Mouse (Mus musculus) stomach, embryonic 14.5 days (tissue): ENCODE results near the gene Tubd1. TPM values are rescaled to one million over a fixed set of nuclear protein-coding genes. Genes with fewer than 3 reads are reported as not detected.

Source experiments
- ATAC-seq: fragments of 200-750 bp; cut with Nextera tagmentation; 2 replicates; pipeline ENCODE4 v1.8.0; 2017; ENCODE audit warnings: low read depth, moderate TSS enrichment; ENCODE audit not compliant: insufficient number of reproducible peaks, insufficient read depth, low FRiP score
- H3K27ac ChIP-seq: fragments of 300-500 bp; sonication (generic); 2 replicates; pipeline ENCODE4 v1.5.1; 2014; ENCODE audit warnings: mild to moderate bottlenecking, low read length, moderate library complexity, mixed read lengths
- H3K27me3 ChIP-seq: fragments of 300-500 bp; sonication (generic); 2 replicates; pipeline ENCODE4 v1.6.1; 2014; ENCODE audit warnings: low read length, control low read depth, mixed read lengths; ENCODE audit not compliant: control insufficient read depth, insufficient read depth
- H3K36me3 ChIP-seq: fragments of 300-500 bp; sonication (generic); 2 replicates; pipeline ENCODE4 v1.6.1; 2014; ENCODE audit warnings: mild to moderate bottlenecking, control low read depth, low read length, moderate library complexity, mixed read lengths; ENCODE audit not compliant: control insufficient read depth, insufficient read depth
- H3K4me1 ChIP-seq: fragments of 300-500 bp; sonication (generic); 2 replicates; pipeline ENCODE4 v1.6.1; 2014; ENCODE audit warnings: low read length, control low read depth, mixed read lengths; ENCODE audit not compliant: control insufficient read depth, insufficient read depth
- H3K4me2 ChIP-seq: fragments of 300-500 bp; sonication (generic); replicated peaks from 2 replicates; pipeline ENCODE4 v1.6.1; 2014; ENCODE audit warnings: low read depth, low read length, control low read depth
- H3K4me3 ChIP-seq: fragments of 300-500 bp; sonication (generic); 2 replicates; pipeline ENCODE4 v1.5.1; 2014; ENCODE audit warnings: low read depth, low read length, control low read depth
- H3K9ac ChIP-seq: fragments of 300-500 bp; sonication (generic); replicated peaks from 2 replicates; pipeline ENCODE4 v1.6.1; 2014; ENCODE audit warnings: low read depth, mild to moderate bottlenecking, control low read depth, low read length, moderate library complexity, mixed read lengths
- H3K9me3 ChIP-seq: fragments of 300-500 bp; sonication (generic); 2 replicates; pipeline ENCODE4 v1.6.1; 2016; ENCODE audit warnings: low read depth, low read length, control low read depth; ENCODE audit not compliant: control insufficient read depth
- WGBS: fragments of 180-500 bp; shearing (Covaris S2); extraction: QIAGEN DNeasy Blood & Tissue Kit; methylation state at CpG from one replicate; pipeline ENCODE4 v1.1.7; 2014; 5-methylcytosine and 5-hydroxymethylcytosine counted together
- polyA plus RNA-seq: library from polyadenylated mRNA; unstranded; fragments of >200 nt; fragmentation: Nextera tagmentation; extraction: Ambion mirVana; gene quantifications from 2 replicates; pipeline ENCODE4 v1.2.1, GENCODE M21; 2014

The Tubd1 gene
- polyA plus RNA-seq, 1 experiment from 2014 or later, result 9.9 TPM

- H3K27ac ChIP-seq, result peak overlapping the region; percentile 80; the same call in 1 of the 2 replicates
- H3K36me3 ChIP-seq, result no peaks in the 10 kb centered on the region
- peaks cover 25% of the 10 kb centered on the region for H3K4me1 ChIP-seq
- H3K27me3 ChIP-seq, result no peaks in the 10 kb centered on the region
- H3K4me2 ChIP-seq, result no peak overlapping the region
- 65% methylated on average over 6 of the region's 6 CpGs for WGBS
- ATAC-seq, result no peak
- no peaks in the 10 kb centered on the region for H3K9me3 ChIP-seq
- no peak overlapping the region for H3K9ac ChIP-seq
- H3K4me3 ChIP-seq, result no peak overlapping the region
These were observed 33.5 kb downstream of the Tubd1 start for GRCm38 (mm10) chr11:86578106-86578808.

- ATAC-seq, result no peak
- Histone ChIP-seq H3K4me1 (peaks cover 25% of the 10 kb centered on the region), H3K9ac (no peak overlapping the region), H3K9me3 (no peaks in the 10 kb centered on the region), H3K4me2 (no peak overlapping the region), H3K27me3 (no peaks in the 10 kb centered on the region), H3K36me3 (no peaks in the 10 kb centered on the region), H3K27ac (peak overlapping the region; percentile 80; the same call in 1 of the 2 replicates), H3K4me3 (no peak overlapping the region)
- WGBS, result 60% methylated on average over 25 of the region's 25 CpGs
These were observed 34.3 kb downstream of the Tubd1 start for GRCm38 (mm10) chr11:86578809-86579730.

GRCm38 (mm10) chr11:86579731-86580318 lies 35.0 kb downstream of the Tubd1 start:
- H3K27ac ChIP-seq, result peak overlapping the region; percentile 80
- H3K4me2 ChIP-seq, result no peak overlapping the region
- no peaks in the 10 kb centered on the region for H3K27me3 ChIP-seq
- no peak for ATAC-seq
- H3K9ac ChIP-seq, result no peak overlapping the region; the same call in 1 of the 2 replicates
- H3K36me3 ChIP-seq, result no peaks in the 10 kb centered on the region
- 71% methylated on average over 10 of the region's 10 CpGs for WGBS
- H3K4me1 ChIP-seq, result peaks cover 25% of the 10 kb centered on the region
- H3K9me3 ChIP-seq, result no peaks in the 10 kb centered on the region
- no peak overlapping the region for H3K4me3 ChIP-seq

- Histone ChIP-seq H3K27me3 (no peaks in the 10 kb centered on the region), H3K4me1 (peaks cover 28% of the 10 kb centered on the region), H3K9me3 (no peaks in the 10 kb centered on the region), H3K9ac (no peak overlapping the region; the same call in 1 of the 2 replicates), H3K36me3 (no peaks in the 10 kb centered on the region), H3K4me3 (no peak overlapping the region), H3K27ac (peak overlapping the region; percentile 81; the same call in 1 of the 2 replicates), H3K4me2 (no peak overlapping the region)
- WGBS, result 76% methylated on average over 9 of the region's 9 CpGs
- peak; percentile 47 for ATAC-seq
These were observed 35.7 kb downstream of the Tubd1 start for GRCm38 (mm10) chr11:86580319-86581113.

GRCm38 (mm10) chr11:86581250-86581753 lies 36.5 kb downstream of the Tubd1 start:
- peak; percentile 15; the same call in 1 of the 2 replicates for ATAC-seq
- Histone ChIP-seq H3K4me3 (no peak overlapping the region), H3K4me2 (peak overlapping the region; percentile 18; the same call in 1 of the 2 replicates)

GRCm38 (mm10) chr11:86581943-86582542 lies 37.3 kb downstream of the Tubd1 start:
- no peak for ATAC-seq
- peaks cover 27% of the 10 kb centered on the region for H3K4me1 ChIP-seq
- no peaks in the 10 kb centered on the region for H3K36me3 ChIP-seq
- WGBS, result 86% methylated on average over 12 of the region's 12 CpGs
- no peaks in the 10 kb centered on the region for H3K9me3 ChIP-seq
- H3K9ac ChIP-seq, result no peak overlapping the region
- H3K4me3 ChIP-seq, result no peak overlapping the region
- peak overlapping the region; percentile 81 for H3K27ac ChIP-seq
- 0 out of 2 replicates have a peak overlapping the region, but pooled peaks have one; percentile 18 for H3K4me2 ChIP-seq
- no peaks in the 10 kb centered on the region for H3K27me3 ChIP-seq

More at GRCm38 (mm10) chr11:86581250-86581753, 36.5 kb downstream of the Tubd1 start:
- Histone ChIP-seq H3K27ac (peak overlapping the region; percentile 81), H3K27me3 (no peaks in the 10 kb centered on the region), H3K4me1 (peaks cover 28% of the 10 kb centered on the region), H3K9me3 (no peaks in the 10 kb centered on the region), H3K9ac (no peak overlapping the region), H3K36me3 (no peaks in the 10 kb centered on the region)
- 43% methylated on average over 11 of the region's 11 CpGs for WGBS

- ATAC-seq, result no peak
- H3K27ac ChIP-seq, result no peak overlapping the region
- H3K4me2 ChIP-seq, result no peak overlapping the region
- 88% methylated on average over 7 of the region's 7 CpGs for WGBS
- H3K9me3 ChIP-seq, result no peaks in the 10 kb centered on the region
- no peaks in the 10 kb centered on the region for H3K36me3 ChIP-seq
- H3K4me3 ChIP-seq, result no peak overlapping the region
- no peaks in the 10 kb centered on the region for H3K27me3 ChIP-seq
- H3K4me1 ChIP-seq, result peaks cover 22% of the 10 kb centered on the region
- H3K9ac ChIP-seq, result no peak overlapping the region
These were observed 37.9 kb downstream of the Tubd1 start for GRCm38 (mm10) chr11:86582543-86583260.
